Mouse (Mus musculus) MEL-GATA-1-ER (cell line): ENCODE results near the gene Tmtc4.

Experiments
- DNase-seq: peaks from one replicate; pipeline ENCODE4 v3.0.0-alpha.2; 2012; ENCODE audit warnings: low read depth; ENCODE audit errors: extremely low read depth

The Tmtc4 gene

GRCm38 (mm10) chr14:122983226-122984215 lies at the start of gene Tmtc4:
Gene Tmtc4, minus strand, starts transcription at chr14:122984035.
- peak; percentile 89 for DNase-seq

GRCm38 (mm10) chr14:123032435-123032834 lies 48.6 kb upstream of the Tmtc4 start:
- no peak for DNase-seq

GRCm38 (mm10) chr14:123027876-123028275 lies 44.0 kb upstream of the Tmtc4 start:
- no peak for DNase-seq

- DNase-seq, result no peak
Measured at GRCm38 (mm10) chr14:123022981-123023380, 39.1 kb upstream of the Tmtc4 start.

GRCm38 (mm10) chr14:123016310-123016709 lies 32.5 kb upstream of the Tmtc4 start:
- no peak for DNase-seq

GRCm38 (mm10) chr14:123015687-123016086 lies 31.9 kb upstream of the Tmtc4 start:
- no peak for DNase-seq

- DNase-seq, result no peak
Measured at GRCm38 (mm10) chr14:123009108-123010018, 25.5 kb upstream of the Tmtc4 start.

GRCm38 (mm10) chr14:123008672-123009071 lies 24.8 kb upstream of the Tmtc4 start:
- DNase-seq, result no peak

GRCm38 (mm10) chr14:123003715-123004114 lies 19.9 kb upstream of the Tmtc4 start:
- DNase-seq, result no peak

- no peak for DNase-seq
Measured at GRCm38 (mm10) chr14:123001391-123001790, 17.6 kb upstream of the Tmtc4 start.

GRCm38 (mm10) chr14:122997465-122997864 lies 13.6 kb upstream of the Tmtc4 start:
- no peak for DNase-seq

- DNase-seq, result no peak
Measured at GRCm38 (mm10) chr14:122993935-122994334, 10.1 kb upstream of the Tmtc4 start.

- no peak for DNase-seq
Measured at GRCm38 (mm10) chr14:122992937-122993336, 9.1 kb upstream of the Tmtc4 start.

- DNase-seq, result no peak
Measured at GRCm38 (mm10) chr14:122990521-122991052, 6.8 kb upstream of the Tmtc4 start.

- peak; percentile 22 for DNase-seq
Measured at GRCm38 (mm10) chr14:122986404-122986803, 2.6 kb upstream of the Tmtc4 start.

GRCm38 (mm10) chr14:122982571-122983225 lies 1.1 kb downstream of the Tmtc4 start:
- DNase-seq, result peak; percentile 26

GRCm38 (mm10) chr14:122981831-122982485 lies 1.9 kb downstream of the Tmtc4 start:
- no peak for DNase-seq

GRCm38 (mm10) chr14:122978871-122979270 lies 5.0 kb downstream of the Tmtc4 start:
- no peak for DNase-seq

- DNase-seq, result no peak
Measured at GRCm38 (mm10) chr14:122977797-122978140, 6.1 kb downstream of the Tmtc4 start.

GRCm38 (mm10) chr14:122977056-122977796 lies 6.6 kb downstream of the Tmtc4 start:
- DNase-seq, result no peak
